Mouse (Mus musculus) ES-Bruce4 (cell line): ENCODE measurements around the gene Gpx5. TPM values are rescaled to one million over a fixed set of nuclear protein-coding genes. Genes with fewer than 3 reads are reported as not detected.

Experiments used
- H3K27ac ChIP-seq: 2 replicates; pipeline ENCODE4 v1.5.1; 2012; ENCODE audit warnings: low read length, inconsistent platforms; ENCODE audit not compliant: insufficient read depth
- H3K27me3 ChIP-seq: 2 replicates; pipeline ENCODE4 v1.6.1; 2012; ENCODE audit warnings: mild to moderate bottlenecking, low read length, inconsistent platforms; ENCODE audit not compliant: control insufficient read depth, poor library complexity, insufficient read depth, severe bottlenecking
- H3K36me3 ChIP-seq: 2 replicates; pipeline ENCODE4 v1.6.1; 2012; ENCODE audit warnings: inconsistent platforms, mild to moderate bottlenecking, low read length, moderate library complexity; ENCODE audit not compliant: control insufficient read depth, poor library complexity, insufficient read depth, severe bottlenecking
- H3K4me1 ChIP-seq: one replicate; pipeline ENCODE4 v1.8.1; 2011; ENCODE audit warnings: low read length; ENCODE audit not compliant: control insufficient read depth, insufficient read depth
- H3K4me3 ChIP-seq: 2 replicates; pipeline ENCODE4 v1.5.1; 2011; ENCODE audit warnings: low read depth, mild to moderate bottlenecking, low read length
- H3K9ac ChIP-seq: 2 replicates; pipeline ENCODE4 v1.6.1; 2012; ENCODE audit warnings: low read depth, mild to moderate bottlenecking, inconsistent platforms; ENCODE audit not compliant: poor library complexity, severe bottlenecking
- H3K9me3 ChIP-seq: replicated peaks from 2 replicates; pipeline ENCODE4 v1.6.1; 2012; ENCODE audit warnings: mild to moderate bottlenecking, low read length, inconsistent platforms; ENCODE audit not compliant: control insufficient read depth, poor library complexity, insufficient read depth, severe bottlenecking
- CTCF ChIP-seq: IDR thresholded peaks from one replicate; pipeline ENCODE4 v1.8.1; 2011; ENCODE audit warnings: low read depth, low read length
- EP300 ChIP-seq: IDR thresholded peaks from 2 replicates; pipeline ENCODE4 v1.6.1; 2011; ENCODE audit warnings: low read depth, low read length; ENCODE audit not compliant: insufficient read depth
- POLR2A ChIP-seq: IDR thresholded peaks from one replicate; pipeline ENCODE4 v1.8.1; 2011; ENCODE audit warnings: low read length; ENCODE audit not compliant: insufficient read depth
- polyA plus RNA-seq: library from polyadenylated mRNA; stranded (reverse); fragments of >200 nt; gene quantifications from 2 replicates; pipeline ENCODE4 v1.2.4, GENCODE M21; 2011; ENCODE audit warnings: low read depth; ENCODE audit not compliant: missing spikeins, insufficient read depth, insufficient read length

Gene Gpx5
- polyA plus RNA-seq = not detected in 2 replicates

GRCm38 (mm10) chr13:21292631-21293030, at the start of gene Gpx5:
Gpx5 (minus strand) TSS chr13:21292731.
- Histone ChIP-seq H3K36me3 (no peaks in the 10 kb centered on the region), H3K4me1 (no peaks in the 10 kb centered on the region), H3K27ac (no peak within 1 kb of the TSS), H3K9ac (no peak within 1 kb of the TSS), H3K9me3 (no peaks in the 10 kb centered on the region), H3K27me3 (no peaks in the 10 kb centered on the region), H3K4me3 (no peak within 1 kb of the TSS)
- TF ChIP-seq EP300 (no peak), CTCF (no peak), POLR2A (no peak)

- peak overlapping the region; percentile 92 for H3K4me3 ChIP-seq
Measured at GRCm38 (mm10) chr13:21327424-21327823, 34.9 kb upstream of the Gpx5 start.

GRCm38 (mm10) chr13:21326657-21327211, 34.2 kb upstream of the Gpx5 start:
- H3K4me1 ChIP-seq = no peaks in the 10 kb centered on the region
- TF ChIP-seq POLR2A (no peak), CTCF (peak; percentile 78), EP300 (no peak)
- H3K9ac ChIP-seq = peak overlapping the region; percentile 59
- H3K27ac ChIP-seq = 0 out of 2 replicates have a peak overlapping the region, but pooled peaks have one; percentile 33
- H3K36me3 ChIP-seq = no peaks in the 10 kb centered on the region
- no peaks in the 10 kb centered on the region for H3K9me3 ChIP-seq
- H3K4me3 ChIP-seq = peak overlapping the region; percentile 92
- no peaks in the 10 kb centered on the region; the same call in 1 of the 2 replicates for H3K27me3 ChIP-seq

More at GRCm38 (mm10) chr13:21327424-21327823, 34.9 kb upstream of the Gpx5 start:
- Histone ChIP-seq H3K9ac (peak overlapping the region; percentile 59), H3K36me3 (no peaks in the 10 kb centered on the region), H3K9me3 (no peaks in the 10 kb centered on the region), H3K27me3 (no peaks in the 10 kb centered on the region; the same call in 1 of the 2 replicates), H3K27ac (no peak overlapping the region), H3K4me1 (no peaks in the 10 kb centered on the region)
- no peak for TF ChIP-seq POLR2A
- TF ChIP-seq CTCF = no peak
- TF ChIP-seq EP300 = no peak

- Histone ChIP-seq H3K36me3 (no peaks in the 10 kb centered on the region), H3K9ac (peak overlapping the region; percentile 59; the same call in 1 of the 2 replicates), H3K27me3 (no peaks in the 10 kb centered on the region; the same call in 1 of the 2 replicates), H3K4me3 (no peak overlapping the region), H3K9me3 (no peaks in the 10 kb centered on the region), H3K27ac (no peak overlapping the region), H3K4me1 (no peaks in the 10 kb centered on the region)
- peak; percentile 9 for TF ChIP-seq CTCF
- no peak for TF ChIP-seq EP300
Measured at GRCm38 (mm10) chr13:21326191-21326590, 33.7 kb upstream of the Gpx5 start.

GRCm38 (mm10) chr13:21323405-21323804, 30.9 kb upstream of the Gpx5 start:
- H3K9ac ChIP-seq = peak overlapping the region; percentile 61; the same call in 1 of the 2 replicates
- no peak overlapping the region for H3K4me3 ChIP-seq
- H3K27ac ChIP-seq = no peak overlapping the region
- no peaks in the 10 kb centered on the region for H3K9me3 ChIP-seq
- TF ChIP-seq EP300 (no peak), CTCF (no peak), POLR2A (no peak)
- H3K36me3 ChIP-seq = no peaks in the 10 kb centered on the region
- no peaks in the 10 kb centered on the region for H3K4me1 ChIP-seq
- H3K27me3 ChIP-seq = no peaks in the 10 kb centered on the region; the same call in 1 of the 2 replicates

- H3K27me3 ChIP-seq = no peaks in the 10 kb centered on the region; the same call in 1 of the 2 replicates
- no peaks in the 10 kb centered on the region for H3K36me3 ChIP-seq
- TF ChIP-seq CTCF (no peak), POLR2A (no peak), EP300 (no peak)
- no peaks in the 10 kb centered on the region for H3K4me1 ChIP-seq
- H3K9me3 ChIP-seq = no peaks in the 10 kb centered on the region
- peak overlapping the region; percentile 61; the same call in 1 of the 2 replicates for H3K9ac ChIP-seq
- no peak overlapping the region for H3K27ac ChIP-seq
- peak overlapping the region; percentile 54 for H3K4me3 ChIP-seq
Measured at GRCm38 (mm10) chr13:21322509-21323375, 30.2 kb upstream of the Gpx5 start.
